Mouse (Mus musculus) kidney, postnatal 0 days (tissue): ENCODE measurements around the gene Zcchc3. TPM values are rescaled to one million over a fixed set of nuclear protein-coding genes. Genes with fewer than 3 reads are reported as not detected.

Experiments
- ATAC-seq: fragments of 200-750 bp; cut with Nextera tagmentation; replicated peaks from 2 replicates; pipeline ENCODE4 v1.8.0; 2017; ENCODE audit warnings: low read depth, moderate number of reproducible peaks, moderate TSS enrichment, moderate library complexity; ENCODE audit not compliant: low FRiP score
- DNase-seq: peaks from one replicate; pipeline ENCODE4 v3.0.0-alpha.2; 2016; ENCODE audit warnings: low spot score
- H3K27ac ChIP-seq: fragments of 300-500 bp; sonication (generic); 2 replicates; pipeline ENCODE4 v1.5.1; 2014; ENCODE audit warnings: mild to moderate bottlenecking
- H3K27me3 ChIP-seq: fragments of 300-500 bp; sonication (generic); 2 replicates; pipeline ENCODE4 v1.6.1; 2014; ENCODE audit warnings: low read length, mixed read lengths; ENCODE audit not compliant: insufficient read depth
- H3K36me3 ChIP-seq: fragments of 300-500 bp; sonication (generic); 2 replicates; pipeline ENCODE4 v1.6.1; 2014; ENCODE audit warnings: low read length, mixed read lengths; ENCODE audit not compliant: insufficient read depth
- H3K4me1 ChIP-seq: fragments of 300-500 bp; sonication (generic); replicated peaks from 2 replicates; pipeline ENCODE4 v1.6.1; 2014; ENCODE audit warnings: antibody characterized with exemption, low read length, mixed read lengths; ENCODE audit not compliant: insufficient read depth
- H3K4me2 ChIP-seq: fragments of 300-500 bp; sonication (generic); 2 replicates; pipeline ENCODE4 v1.6.1; 2014; ENCODE audit warnings: mild to moderate bottlenecking, low read length, moderate library complexity, mixed read lengths
- H3K4me3 ChIP-seq: fragments of 300-500 bp; sonication (generic); replicated peaks from 2 replicates; pipeline ENCODE4 v1.5.1; 2014; ENCODE audit warnings: low read depth, low read length
- H3K9ac ChIP-seq: fragments of 300-500 bp; sonication (generic); 2 replicates; pipeline ENCODE4 v1.6.1; 2014; ENCODE audit warnings: low read depth, low read length
- H3K9me3 ChIP-seq: fragments of 300-500 bp; sonication (generic); replicated peaks from 2 replicates; pipeline ENCODE4 v1.6.1; 2016; ENCODE audit warnings: low read length, inconsistent platforms, mixed read lengths
- CTCF ChIP-seq: IDR thresholded peaks from 2 replicates; pipeline ENCODE4 v1.5.1; 2016; ENCODE audit warnings: antibody characterized with exemption, low read depth, mild to moderate bottlenecking, moderate library complexity
- WGBS: fragments of 180-500 bp; shearing (Covaris S2); extraction: QIAGEN DNeasy Blood & Tissue Kit; methylation state at CpG from one replicate; pipeline ENCODE4 v1.1.7; 2014; 5-methylcytosine and 5-hydroxymethylcytosine counted together
- polyA plus RNA-seq: library from polyadenylated mRNA; unstranded; fragments of >200 nt; fragmentation: Nextera tagmentation; extraction: Ambion mirVana; gene quantifications from 2 replicates; pipeline ENCODE4 v1.2.1, GENCODE M21; 2015

Gene Zcchc3
- polyA plus RNA-seq, 1 experiment from 2014 or later = 31.0 TPM

- no peak for DNase-seq
- TF ChIP-seq CTCF = no peak
- 83% methylated on average over 8 of the region's 8 CpGs for WGBS
- Histone ChIP-seq H3K4me3 (no peak overlapping the region), H3K9ac (no peak overlapping the region), H3K27ac (no peak overlapping the region), H3K9me3 (no peaks in the 10 kb centered on the region), H3K4me2 (no peak overlapping the region), H3K4me1 (0 out of 2 replicates have a peak, but pooled peaks cover 5% of the 10 kb centered on the region), H3K36me3 (no peaks in the 10 kb centered on the region), H3K27me3 (no peaks in the 10 kb centered on the region)
- ATAC-seq = no peak
These were observed 28.5 kb upstream of the Zcchc3 start for GRCm38 (mm10) chr2:152443281-152443680.

- no peak for TF ChIP-seq CTCF
- H3K27me3 ChIP-seq = no peaks in the 10 kb centered on the region
- H3K27ac ChIP-seq = peak overlapping the region; percentile 19; the same call in 1 of the 2 replicates
- peak; percentile 47 for DNase-seq
- no peak overlapping the region for H3K4me2 ChIP-seq
- H3K4me1 ChIP-seq = 0 out of 2 replicates have a peak, but pooled peaks cover 6% of the 10 kb centered on the region
- ATAC-seq = peak; percentile 67
- H3K36me3 ChIP-seq = no peaks in the 10 kb centered on the region
- 42% methylated on average over 4 of the region's 4 CpGs for whole genome bisulfite sequencing
- H3K9me3 ChIP-seq = no peaks in the 10 kb centered on the region
- no peak overlapping the region for H3K4me3 ChIP-seq
- no peak overlapping the region for H3K9ac ChIP-seq
These were observed 27.5 kb upstream of the Zcchc3 start for GRCm38 (mm10) chr2:152442322-152442721.

- Histone ChIP-seq H3K9ac (no peak overlapping the region), H3K27me3 (no peaks in the 10 kb centered on the region), H3K9me3 (no peaks in the 10 kb centered on the region), H3K4me3 (no peak overlapping the region), H3K4me1 (peaks cover 12% of the 10 kb centered on the region; the same call in 1 of the 2 replicates), H3K4me2 (no peak overlapping the region), H3K36me3 (no peaks in the 10 kb centered on the region), H3K27ac (no peak overlapping the region)
- DNase-seq (no peak), ATAC-seq (no peak)
- no peak for TF ChIP-seq CTCF
- 81% methylated on average over 2 of the region's 2 CpGs for WGBS
These were observed 25.0 kb upstream of the Zcchc3 start for GRCm38 (mm10) chr2:152439833-152440232.

GRCm38 (mm10) chr2:152438963-152439362, 24.1 kb upstream of the Zcchc3 start:
- H3K9ac ChIP-seq = no peak overlapping the region
- no peak for ATAC-seq
- peak; percentile 57; the same call in 1 of the 2 replicates for TF ChIP-seq CTCF
- H3K4me2 ChIP-seq = no peak overlapping the region
- WGBS = 74% methylated on average over 1 of the region's 1 CpGs
- H3K4me3 ChIP-seq = no peak overlapping the region
- DNase-seq = peak; percentile 16
- H3K27me3 ChIP-seq = no peaks in the 10 kb centered on the region
- H3K9me3 ChIP-seq = no peaks in the 10 kb centered on the region
- H3K27ac ChIP-seq = no peak overlapping the region
- peaks cover 12% of the 10 kb centered on the region; the same call in 1 of the 2 replicates for H3K4me1 ChIP-seq
- no peaks in the 10 kb centered on the region for H3K36me3 ChIP-seq

- TF ChIP-seq CTCF = peak; percentile 98
- no peak overlapping the region; the same call in 1 of the 2 replicates for H3K27ac ChIP-seq
- ATAC-seq (peak; percentile 74), DNase-seq (peak; percentile 93)
- H3K4me3 ChIP-seq = 0 out of 2 replicates have a peak overlapping the region, but pooled peaks have one; percentile 9
- no peaks in the 10 kb centered on the region for H3K9me3 ChIP-seq
- 4% methylated on average over 23 of the region's 23 CpGs for WGBS
- H3K4me1 ChIP-seq = peaks cover 7% of the 10 kb centered on the region; the same call in 1 of the 2 replicates
- H3K9ac ChIP-seq = peak overlapping the region; percentile 47; the same call in 1 of the 2 replicates
- H3K4me2 ChIP-seq = peak overlapping the region; percentile 61
- H3K36me3 ChIP-seq = no peaks in the 10 kb centered on the region
- no peaks in the 10 kb centered on the region for H3K27me3 ChIP-seq
These were observed 22.4 kb upstream of the Zcchc3 start for GRCm38 (mm10) chr2:152436983-152437860.

GRCm38 (mm10) chr2:152436405-152436901, 21.6 kb upstream of the Zcchc3 start:
- ATAC-seq (peak; percentile 72), DNase-seq (peak; percentile 40)
- Histone ChIP-seq H3K36me3 (no peaks in the 10 kb centered on the region), H3K27ac (peak overlapping the region; percentile 21), H3K4me2 (no peak overlapping the region), H3K4me1 (peaks cover 7% of the 10 kb centered on the region; the same call in 1 of the 2 replicates), H3K9ac (no peak overlapping the region), H3K4me3 (no peak overlapping the region), H3K9me3 (no peaks in the 10 kb centered on the region), H3K27me3 (no peaks in the 10 kb centered on the region)
- WGBS = 56% methylated on average over 7 of the region's 7 CpGs
- no peak for TF ChIP-seq CTCF
